Mouse (Mus musculus) E14TG2a.4 (cell line): Measurements from ENCODE around the gene Hist1h2be.
"Not testable (repeated sequence)": the region's sequence is repeated elsewhere in the genome, so short reads cannot be mapped to it uniquely, and the experiment has no call there.

Experiments used
- H3K27me3 ChIP-seq: 2 replicates; pipeline ENCODE4 v1.6.1; 2014; ENCODE audit warnings: low read length, control low read depth; ENCODE audit not compliant: insufficient read depth
- H3K36me3 ChIP-seq: 2 replicates; pipeline ENCODE4 v1.6.1; 2014; ENCODE audit warnings: low read length, control low read depth; ENCODE audit not compliant: insufficient read depth
- H3K4me1 ChIP-seq: replicated peaks from 2 replicates; pipeline ENCODE4 v1.6.1; 2014; ENCODE audit warnings: low read depth, low read length, control low read depth
- H3K4me3 ChIP-seq: replicated peaks from 2 replicates; pipeline ENCODE4 v1.5.1; 2014; ENCODE audit warnings: mild to moderate bottlenecking, low read length
- H3K9me3 ChIP-seq: 2 replicates; pipeline ENCODE4 v1.6.1; 2014; ENCODE audit warnings: low read length, control low read depth
- CTCF ChIP-seq: conservative IDR thresholded peaks from 2 replicates; pipeline ENCODE4 v1.5.1; 2014; ENCODE audit warnings: low read length
- NANOG ChIP-seq: IDR thresholded peaks from 2 replicates; pipeline ENCODE4 v1.6.1; 2014; ENCODE audit warnings: borderline replicate concordance, low read length, mixed read lengths
- POU5F1 ChIP-seq: IDR thresholded peaks from 2 replicates; pipeline ENCODE4 v1.6.1; 2014; ENCODE audit warnings: low read length, borderline replicate concordance

Hist1h2be gene

DNA sequence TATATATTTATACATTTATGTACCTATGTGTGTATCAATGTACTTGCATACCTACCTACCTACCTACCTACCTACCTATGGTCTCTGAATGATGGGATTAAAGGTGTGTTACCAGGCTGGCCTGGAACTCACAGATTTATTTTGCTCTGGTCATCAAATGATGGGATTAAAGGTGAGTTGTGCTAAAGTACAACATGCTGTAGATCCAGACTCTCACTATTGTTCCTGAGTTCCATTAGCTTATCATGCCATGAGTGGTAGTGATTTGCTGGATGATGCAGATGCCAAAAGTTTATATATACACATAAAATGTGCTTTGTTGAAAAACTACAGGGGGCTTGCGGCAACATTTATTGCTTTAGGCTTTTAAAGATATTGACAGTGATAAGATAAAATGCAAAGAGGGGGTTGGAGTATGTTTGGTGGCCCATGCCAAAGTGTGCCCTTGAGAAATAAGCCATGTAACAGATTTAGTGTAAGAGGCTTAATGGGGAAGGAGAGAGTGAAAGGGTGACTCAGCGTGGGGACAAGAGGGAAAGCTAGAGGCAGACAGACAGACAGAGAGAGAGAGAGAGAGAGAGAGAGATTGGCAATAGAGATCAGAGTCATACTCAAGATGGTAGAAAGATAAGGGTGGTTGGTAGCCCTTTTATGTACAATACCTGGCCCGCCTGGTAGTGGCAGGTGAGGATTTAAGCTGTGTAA, 83.8 kb downstream of the Hist1h2be start:
- H3K4me1 ChIP-seq = peaks cover 35% of the 10 kb centered on the region

DNA sequence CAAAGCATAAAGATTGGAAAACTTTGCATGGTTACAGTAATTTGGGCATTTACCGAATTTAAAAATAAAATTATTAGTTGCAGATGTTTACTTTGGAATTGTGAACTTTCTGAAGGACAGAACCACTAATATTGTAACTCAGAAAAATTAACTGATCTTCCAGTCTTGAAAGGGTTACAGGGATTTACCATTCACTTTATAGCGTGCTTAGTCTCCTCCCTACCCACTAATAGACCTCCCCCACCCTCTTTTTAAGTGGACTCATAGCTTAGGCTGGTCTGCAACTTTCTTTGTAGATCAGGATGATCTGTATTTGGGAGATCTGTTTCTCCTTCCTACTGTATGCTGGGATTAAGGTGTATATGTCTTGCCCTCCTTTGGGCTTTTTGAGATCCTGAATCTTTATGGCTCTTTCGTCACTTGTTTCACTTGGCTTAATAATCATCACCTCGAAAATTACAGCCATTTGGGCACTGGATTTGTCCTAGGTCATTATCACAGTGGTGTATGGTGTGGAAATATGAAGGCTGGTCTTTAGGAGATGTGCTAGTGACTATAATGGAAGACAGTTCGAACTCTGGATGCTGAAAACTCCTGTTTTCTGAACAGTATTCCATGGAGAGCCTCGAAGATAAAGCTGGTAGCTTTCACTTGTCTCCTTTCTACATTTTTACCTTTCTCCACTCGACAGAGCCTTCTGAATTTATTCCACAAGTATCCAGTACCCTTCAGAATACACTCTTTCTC, 84.7 kb downstream of the Hist1h2be start:
- H3K36me3 ChIP-seq = no peaks in the 10 kb centered on the region; the same call in 1 of the 2 replicates
- peak overlapping the region; percentile 83 for H3K4me3 ChIP-seq
- no peaks in the 10 kb centered on the region for H3K27me3 ChIP-seq

More for the DNA sequence above, 83.8 kb downstream of the Hist1h2be start:
- H3K36me3 ChIP-seq = no peaks in the 10 kb centered on the region; the same call in 1 of the 2 replicates
- no peak overlapping the region; the same call in 1 of the 2 replicates for H3K4me3 ChIP-seq
- H3K27me3 ChIP-seq = no peaks in the 10 kb centered on the region
- no peaks in the 10 kb centered on the region for H3K9me3 ChIP-seq
- TF ChIP-seq CTCF (no peak), NANOG (no peak), POU5F1 (no peak)

DNA sequence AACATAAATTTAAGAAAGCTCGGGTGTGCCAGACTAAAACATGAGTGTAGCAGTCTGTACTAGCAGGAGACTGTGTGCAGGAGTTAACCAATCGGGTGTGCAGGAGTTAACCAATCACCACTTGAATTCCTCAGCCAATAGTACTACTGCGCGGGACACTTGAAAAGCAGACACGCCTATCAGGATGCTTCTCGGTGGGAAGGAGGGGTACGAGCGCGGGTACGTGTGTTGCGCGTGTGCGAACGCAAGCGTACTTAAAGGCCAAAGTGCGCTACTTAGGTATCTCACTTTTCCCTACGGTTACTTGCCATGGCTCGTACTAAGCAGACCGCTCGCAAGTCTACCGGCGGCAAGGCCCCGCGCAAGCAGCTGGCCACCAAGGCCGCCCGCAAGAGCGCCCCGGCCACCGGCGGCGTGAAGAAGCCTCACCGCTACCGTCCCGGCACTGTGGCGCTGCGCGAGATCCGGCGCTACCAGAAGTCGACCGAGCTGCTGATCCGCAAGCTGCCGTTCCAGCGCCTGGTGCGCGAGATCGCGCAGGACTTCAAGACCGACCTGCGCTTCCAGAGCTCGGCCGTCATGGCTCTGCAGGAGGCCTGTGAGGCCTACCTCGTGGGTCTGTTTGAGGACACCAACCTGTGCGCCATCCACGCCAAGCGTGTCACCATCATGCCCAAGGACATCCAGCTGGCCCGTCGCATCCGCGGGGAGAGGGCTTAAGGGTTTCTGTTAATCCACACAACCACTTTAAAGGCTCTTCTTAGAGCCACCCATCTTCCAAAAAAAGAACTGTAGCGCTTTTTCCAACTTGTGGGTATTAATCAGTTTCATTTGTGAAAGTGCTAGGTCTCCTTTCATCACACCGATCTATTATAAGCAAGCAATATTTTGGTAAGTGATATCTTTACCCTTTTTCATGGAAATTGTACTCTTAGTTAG, 85.5 kb downstream of the Hist1h2be start, which contains the start of gene Hist1h3g:
Hist1h3g (plus strand) TSS at position 286 of the 939 bp plus-strand sequence.
- not testable (repeated sequence) for H3K9me3 ChIP-seq

More for the DNA sequence above, 84.7 kb downstream of the Hist1h2be start:
- peaks cover 37% of the 10 kb centered on the region for H3K4me1 ChIP-seq
- H3K9me3 ChIP-seq = no peaks in the 10 kb centered on the region
- TF ChIP-seq POU5F1 = no peak
- no peak for TF ChIP-seq NANOG
- TF ChIP-seq CTCF = no peak

DNA sequence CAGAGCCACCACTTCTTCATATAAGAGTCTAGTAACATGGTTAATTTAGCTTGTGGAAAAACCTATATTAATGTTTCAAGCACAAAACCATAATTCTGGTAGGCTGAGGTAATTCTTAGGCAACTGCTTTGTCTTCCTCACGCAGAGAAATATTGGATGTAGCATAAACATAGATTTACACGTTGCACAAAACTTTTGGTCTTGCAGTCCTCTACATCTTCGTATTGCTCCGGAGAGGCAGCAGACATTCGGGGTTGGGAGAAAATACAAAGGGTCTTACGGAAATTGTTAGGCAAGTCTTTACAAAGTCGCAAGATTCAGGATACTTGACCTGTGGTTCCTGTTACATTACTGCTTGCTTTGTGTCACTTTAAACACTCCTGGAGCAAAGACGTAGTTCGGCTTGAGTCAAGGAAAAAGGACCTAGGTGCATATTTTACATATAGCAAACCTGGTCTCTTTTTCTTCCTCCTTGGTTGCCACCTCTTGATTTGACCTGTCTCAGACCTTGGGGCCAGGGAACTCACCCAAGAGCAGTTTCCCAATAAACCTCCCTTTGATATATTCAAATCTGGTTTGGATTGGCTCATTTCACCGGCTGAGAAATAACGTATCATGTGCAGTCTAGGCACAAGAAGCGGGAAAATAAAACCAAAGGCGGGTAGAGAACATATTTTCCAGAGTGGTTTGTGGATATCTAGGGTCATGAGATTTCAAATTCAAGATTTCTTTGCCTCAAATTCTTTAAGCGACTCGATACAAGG, 86.4 kb downstream of the Hist1h2be start:
- peaks cover 37% of the 10 kb centered on the region for H3K4me1 ChIP-seq
- no peak for TF ChIP-seq NANOG
- TF ChIP-seq CTCF = no peak
- TF ChIP-seq POU5F1 = no peak
- H3K4me3 ChIP-seq = peak overlapping the region; percentile 83
- no peaks in the 10 kb centered on the region; the same call in 1 of the 2 replicates for H3K36me3 ChIP-seq
- no peaks in the 10 kb centered on the region for H3K27me3 ChIP-seq
- no peaks in the 10 kb centered on the region for H3K9me3 ChIP-seq

More for the DNA sequence above, 85.5 kb downstream of the Hist1h2be start, which contains the start of gene Hist1h3g:
- H3K4me3 ChIP-seq = peak within 1 kb of the TSS; percentile 83
- H3K36me3 ChIP-seq, H3K27me3 ChIP-seq: not testable (repeated sequence)
- peaks cover 37% of the 10 kb centered on the region for H3K4me1 ChIP-seq
